Mouse (Mus musculus): Measurements from ENCODE around the gene Sarm1.

DNA sequence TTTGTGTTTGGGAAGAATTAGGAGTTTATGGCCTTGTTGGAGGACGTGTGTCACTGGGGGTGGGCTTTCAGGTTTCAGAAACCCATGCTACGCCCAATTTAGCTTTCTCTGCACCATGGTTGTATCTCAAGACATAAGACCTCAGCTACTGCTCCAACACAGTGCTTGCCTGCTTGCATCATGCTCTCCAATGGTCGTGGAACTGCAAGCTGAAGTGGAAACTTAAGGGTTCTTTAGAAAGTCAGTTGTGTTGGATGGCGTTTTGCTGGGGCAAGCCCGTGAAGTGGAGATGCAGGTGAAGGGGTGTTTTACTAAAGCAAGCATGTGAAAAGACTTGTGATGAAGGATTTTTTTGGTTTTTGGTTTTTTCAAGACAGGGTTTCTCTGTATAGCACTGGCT lies 54.4 kb downstream of the Sarm1 start:
- TF ChIP-seq POLR2A (IDR thresholded peaks at IDR 0.05; ENCODE audit: control insufficient read depth, extremely low read depth, insufficient read depth, low read length, poor library complexity) (no peak), CTCF (IDR thresholded peaks at IDR 0.05; ENCODE audit: borderline replicate concordance, control insufficient read depth, extremely low read depth, insufficient read depth, low read length, poor library complexity) (no peak)

Data from thymus, adult 2 months (tissue).